Mouse (Mus musculus) hindbrain, embryonic 14.5 days (tissue): ENCODE measurements around the gene Car14. TPM values are rescaled to one million over a fixed set of nuclear protein-coding genes. Genes with fewer than 3 reads are reported as not detected.

ENCODE experiments used
- ATAC-seq: fragments of 200-750 bp; cut with Nextera tagmentation; 2 replicates; pipeline ENCODE4 v1.8.0; 2017; ENCODE audit warnings: moderate number of reproducible peaks, mild to moderate bottlenecking, moderate TSS enrichment, moderate library complexity; ENCODE audit not compliant: low FRiP score
- DNase-seq: peaks from one replicate; pipeline ENCODE4 v3.0.0-alpha.2; 2015; ENCODE audit warnings: low spot score
- H3K27ac ChIP-seq: fragments of 300-500 bp; sonication (generic); 2 replicates; pipeline ENCODE4 v1.5.1; 2014; ENCODE audit warnings: mild to moderate bottlenecking, moderate library complexity
- H3K27me3 ChIP-seq: fragments of 300-500 bp; sonication (generic); 2 replicates; pipeline ENCODE4 v1.6.1; 2014; ENCODE audit warnings: mild to moderate bottlenecking, low read length, mixed read lengths; ENCODE audit not compliant: control insufficient read depth, insufficient read depth
- H3K36me3 ChIP-seq: fragments of 300-500 bp; sonication (generic); replicated peaks from 2 replicates; pipeline ENCODE4 v1.6.1; 2014; ENCODE audit not compliant: control insufficient read depth, insufficient read depth
- H3K4me1 ChIP-seq: fragments of 300-500 bp; sonication (generic); replicated peaks from 2 replicates; pipeline ENCODE4 v1.6.1; 2014; ENCODE audit warnings: antibody characterized with exemption, low read length, mixed read lengths; ENCODE audit not compliant: control insufficient read depth, insufficient read depth
- H3K4me2 ChIP-seq: fragments of 300-500 bp; sonication (generic); replicated peaks from 2 replicates; pipeline ENCODE4 v1.6.1; 2014; ENCODE audit warnings: mild to moderate bottlenecking, moderate library complexity
- H3K4me3 ChIP-seq: fragments of 300-500 bp; sonication (generic); replicated peaks from 2 replicates; pipeline ENCODE4 v1.5.1; 2014; ENCODE audit warnings: mild to moderate bottlenecking, low read length
- H3K9ac ChIP-seq: fragments of 300-500 bp; sonication (generic); 2 replicates; pipeline ENCODE4 v1.6.1; 2014
- H3K9me3 ChIP-seq: fragments of 300-500 bp; sonication (generic); 2 replicates; pipeline ENCODE4 v1.6.1; 2016; ENCODE audit warnings: low read length; ENCODE audit not compliant: control insufficient read depth
- WGBS: fragments of 180-500 bp; shearing (Covaris S2); extraction: QIAGEN DNeasy Blood & Tissue Kit; methylation state at CpG from one replicate; pipeline ENCODE4 v1.1.7; 2014; 5-methylcytosine and 5-hydroxymethylcytosine counted together
- polyA plus RNA-seq: library from polyadenylated mRNA; unstranded; fragments of >200 nt; fragmentation: Nextera tagmentation; extraction: Ambion mirVana; gene quantifications from 2 replicates; pipeline ENCODE4 v1.2.1, GENCODE M21; 2014

The Car14 gene
- polyA plus RNA-seq, 1 experiment from 2014 or later: 12.1 TPM

GRCm38 (mm10) chr3:95942749-95943148 lies 38.3 kb upstream of the Car14 start:
- H3K36me3 ChIP-seq: peaks cover 79% of the 10 kb centered on the region
- H3K4me3 ChIP-seq: no peak overlapping the region
- H3K9me3 ChIP-seq: no peaks in the 10 kb centered on the region
- H3K4me2 ChIP-seq: no peak overlapping the region
- H3K4me1 ChIP-seq: no peaks in the 10 kb centered on the region
- no peaks in the 10 kb centered on the region for H3K27me3 ChIP-seq
- no peak for ATAC-seq
- 83% methylated on average over 6 of the region's 6 CpGs for WGBS
- no peak overlapping the region for H3K9ac ChIP-seq
- DNase-seq: no peak
- H3K27ac ChIP-seq: no peak overlapping the region

GRCm38 (mm10) chr3:95938835-95939234 lies 34.3 kb upstream of the Car14 start:
- H3K9ac ChIP-seq: no peak overlapping the region
- no peaks in the 10 kb centered on the region for H3K27me3 ChIP-seq
- DNase-seq: no peak
- no peaks in the 10 kb centered on the region for H3K4me1 ChIP-seq
- H3K4me3 ChIP-seq: no peak overlapping the region
- H3K27ac ChIP-seq: no peak overlapping the region
- no peaks in the 10 kb centered on the region for H3K9me3 ChIP-seq
- H3K4me2 ChIP-seq: no peak overlapping the region
- H3K36me3 ChIP-seq: peaks cover 79% of the 10 kb centered on the region
- 93% methylated on average over 15 of the region's 15 CpGs for WGBS
- no peak for ATAC-seq

GRCm38 (mm10) chr3:95938217-95938616 lies 33.7 kb upstream of the Car14 start:
- Histone ChIP-seq H3K27ac (no peak overlapping the region), H3K36me3 (peaks cover 80% of the 10 kb centered on the region), H3K4me2 (no peak overlapping the region), H3K4me1 (no peaks in the 10 kb centered on the region), H3K4me3 (no peak overlapping the region), H3K9me3 (no peaks in the 10 kb centered on the region), H3K27me3 (no peaks in the 10 kb centered on the region), H3K9ac (no peak overlapping the region)
- DNase-seq: no peak
- WGBS: over 99% methylated on average over 8 of the region's 8 CpGs
- ATAC-seq: no peak

- H3K4me1 ChIP-seq: peaks cover 6% of the 10 kb centered on the region
- ATAC-seq (no peak), DNase-seq (no peak)
- no peaks in the 10 kb centered on the region for H3K27me3 ChIP-seq
- WGBS: 97% methylated on average over 1 of the region's 1 CpGs
- no peaks in the 10 kb centered on the region for H3K9me3 ChIP-seq
- H3K4me3 ChIP-seq: no peak overlapping the region
- no peak overlapping the region for H3K4me2 ChIP-seq
- peaks cover 49% of the 10 kb centered on the region for H3K36me3 ChIP-seq
- H3K27ac ChIP-seq: no peak overlapping the region
- no peak overlapping the region for H3K9ac ChIP-seq
Observed at GRCm38 (mm10) chr3:95934448-95934847, 30.0 kb upstream of the Car14 start.

GRCm38 (mm10) chr3:95933111-95933750 lies 28.7 kb upstream of the Car14 start:
- Histone ChIP-seq H3K4me3 (no peak overlapping the region), H3K9ac (no peak overlapping the region), H3K36me3 (peaks cover 36% of the 10 kb centered on the region), H3K27ac (no peak overlapping the region), H3K9me3 (no peaks in the 10 kb centered on the region), H3K4me2 (no peak overlapping the region), H3K27me3 (no peaks in the 10 kb centered on the region), H3K4me1 (peaks cover 6% of the 10 kb centered on the region)
- 95% methylated on average over 7 of the region's 7 CpGs for WGBS
- no peak for ATAC-seq
- no peak for DNase-seq

GRCm38 (mm10) chr3:95932566-95932965 lies 28.1 kb upstream of the Car14 start:
- H3K27ac ChIP-seq: no peak overlapping the region
- no peak overlapping the region for H3K9ac ChIP-seq
- no peak overlapping the region for H3K4me3 ChIP-seq
- DNase-seq: no peak
- H3K9me3 ChIP-seq: no peaks in the 10 kb centered on the region
- no peak overlapping the region for H3K4me2 ChIP-seq
- H3K4me1 ChIP-seq: peaks cover 6% of the 10 kb centered on the region
- 94% methylated on average over 7 of the region's 7 CpGs for WGBS
- H3K36me3 ChIP-seq: peaks cover 30% of the 10 kb centered on the region
- ATAC-seq: no peak
- H3K27me3 ChIP-seq: no peaks in the 10 kb centered on the region

GRCm38 (mm10) chr3:95932157-95932556 lies 27.7 kb upstream of the Car14 start:
- no peak overlapping the region for H3K9ac ChIP-seq
- no peak overlapping the region for H3K4me3 ChIP-seq
- DNase-seq (no peak), ATAC-seq (no peak)
- no peak overlapping the region for H3K27ac ChIP-seq
- H3K36me3 ChIP-seq: peaks cover 26% of the 10 kb centered on the region
- no peaks in the 10 kb centered on the region for H3K27me3 ChIP-seq
- WGBS: 48% methylated on average over 1 of the region's 1 CpGs
- peaks cover 6% of the 10 kb centered on the region for H3K4me1 ChIP-seq
- no peaks in the 10 kb centered on the region for H3K9me3 ChIP-seq
- H3K4me2 ChIP-seq: no peak overlapping the region

- no peak overlapping the region for H3K9ac ChIP-seq
- no peaks in the 10 kb centered on the region for H3K27me3 ChIP-seq
- peaks cover 6% of the 10 kb centered on the region for H3K4me1 ChIP-seq
- H3K4me3 ChIP-seq: no peak overlapping the region
- DNase-seq (no peak), ATAC-seq (no peak)
- 88% methylated on average over 1 of the region's 1 CpGs for WGBS
- H3K27ac ChIP-seq: no peak overlapping the region
- H3K4me2 ChIP-seq: no peak overlapping the region
- peaks cover 19% of the 10 kb centered on the region for H3K36me3 ChIP-seq
- no peaks in the 10 kb centered on the region for H3K9me3 ChIP-seq
Observed at GRCm38 (mm10) chr3:95931471-95931870, 27.0 kb upstream of the Car14 start.

GRCm38 (mm10) chr3:95930471-95930789 lies 25.9 kb upstream of the Car14 start:
- peak overlapping the region; percentile 90 for H3K4me3 ChIP-seq
- ATAC-seq: no peak
- H3K27me3 ChIP-seq: no peaks in the 10 kb centered on the region
- peak overlapping the region; percentile 63 for H3K9ac ChIP-seq
- H3K27ac ChIP-seq: 0 out of 2 replicates have a peak overlapping the region, but pooled peaks have one; percentile 85
- no peak for DNase-seq
- 1% methylated on average over 5 of the region's 5 CpGs for WGBS
- H3K4me1 ChIP-seq: peaks cover 6% of the 10 kb centered on the region
- no peaks in the 10 kb centered on the region for H3K9me3 ChIP-seq
- H3K36me3 ChIP-seq: peaks cover 17% of the 10 kb centered on the region
- peak overlapping the region; percentile 73 for H3K4me2 ChIP-seq
